Mouse (Mus musculus) limb, embryonic 14.5 days (tissue): ENCODE results near the gene Pde1a. TPM values are rescaled to one million over a fixed set of nuclear protein-coding genes. Genes with fewer than 3 reads are reported as not detected.

ENCODE experiments used
- ATAC-seq: fragments of 200-750 bp; cut with Nextera tagmentation; 2 replicates; pipeline ENCODE4 v1.8.0; 2017; ENCODE audit warnings: low read depth, moderate number of reproducible peaks, moderate TSS enrichment; ENCODE audit not compliant: low FRiP score
- DNase-seq: peaks from one replicate; pipeline ENCODE4 v3.0.0-alpha.2; 2015; ENCODE audit warnings: low spot score
- H3K27ac ChIP-seq: fragments of 300-500 bp; sonication (generic); replicated peaks from 2 replicates; pipeline ENCODE4 v1.5.1; 2014; ENCODE audit warnings: low read depth, mild to moderate bottlenecking, low read length, moderate library complexity, mixed read lengths
- H3K27me3 ChIP-seq: fragments of 300-500 bp; sonication (generic); 2 replicates; pipeline ENCODE4 v1.6.1; 2014; ENCODE audit warnings: low read length, mixed read lengths; ENCODE audit not compliant: control insufficient read depth, insufficient read depth
- H3K36me3 ChIP-seq: fragments of 300-500 bp; sonication (generic); 2 replicates; pipeline ENCODE4 v1.6.1; 2014; ENCODE audit warnings: mild to moderate bottlenecking, low read length, moderate library complexity, mixed read lengths; ENCODE audit not compliant: control insufficient read depth, insufficient read depth
- H3K4me1 ChIP-seq: fragments of 300-500 bp; sonication (generic); 2 replicates; pipeline ENCODE4 v1.6.1; 2014; ENCODE audit warnings: antibody characterized with exemption, low read length, mixed read lengths; ENCODE audit not compliant: control insufficient read depth, insufficient read depth
- H3K4me2 ChIP-seq: fragments of 300-500 bp; sonication (generic); replicated peaks from 2 replicates; pipeline ENCODE4 v1.6.1; 2014; ENCODE audit warnings: low read depth, mild to moderate bottlenecking, low read length, moderate library complexity; ENCODE audit not compliant: severe bottlenecking
- H3K4me3 ChIP-seq: fragments of 300-500 bp; sonication (generic); replicated peaks from 2 replicates; pipeline ENCODE4 v1.5.1; 2014; ENCODE audit warnings: low read length
- H3K9ac ChIP-seq: fragments of 300-500 bp; sonication (generic); 2 replicates; pipeline ENCODE4 v1.6.1; 2014; ENCODE audit warnings: mild to moderate bottlenecking, low read depth, low read length, moderate library complexity; ENCODE audit not compliant: severe bottlenecking
- H3K9me3 ChIP-seq: fragments of 300-500 bp; sonication (generic); 2 replicates; pipeline ENCODE4 v1.6.1; 2016; ENCODE audit warnings: low read length; ENCODE audit not compliant: control insufficient read depth
- POLR2A ChIP-seq: fragments of 200-500 bp; IDR thresholded peaks from 2 replicates; pipeline ENCODE4 v1.8.0; 2012; ENCODE audit warnings: inconsistent platforms, mild to moderate bottlenecking, moderate library complexity, borderline replicate concordance; ENCODE audit not compliant: insufficient read depth, insufficient read length; ENCODE audit errors: extremely low read depth
- WGBS: fragments of 180-500 bp; shearing (Covaris S2); extraction: QIAGEN DNeasy Blood & Tissue Kit; methylation state at CpG from one replicate; pipeline ENCODE4 v1.1.7; 2014; 5-methylcytosine and 5-hydroxymethylcytosine counted together
- polyA plus RNA-seq, 2 experiments: library from polyadenylated mRNA; depleted of rRNA in 1 of 2; stranded (reverse) in 1 of 2; unstranded in 1 of 2; fragments of >200 nt; fragmentation: Nextera tagmentation in 1 of 2; extraction: Ambion mirVana in 1 of 2; gene quantifications; 2 replicates each; pipeline versions ENCODE4 v1.2.1 to v1.2.3; 2012 to 2014

The Pde1a gene
- polyA plus RNA-seq, 2 experiments: 3.0 to 5.6 TPM

GRCm38 (mm10) chr2:79975947-79976346 is 153.3 kb downstream of the Pde1a start:
- DNase-seq (no peak), ATAC-seq (no peak)
- H3K27ac ChIP-seq: no peak overlapping the region
- H3K27me3 ChIP-seq: no peaks in the 10 kb centered on the region
- H3K4me2 ChIP-seq: no peak overlapping the region
- no peak overlapping the region for H3K9ac ChIP-seq
- no peaks in the 10 kb centered on the region for H3K4me1 ChIP-seq
- no peak for TF ChIP-seq POLR2A
- no peak overlapping the region for H3K4me3 ChIP-seq
- H3K36me3 ChIP-seq: no peaks in the 10 kb centered on the region
- H3K9me3 ChIP-seq: no peaks in the 10 kb centered on the region

- no peak overlapping the region for H3K4me3 ChIP-seq
- H3K9me3 ChIP-seq: no peaks in the 10 kb centered on the region
- no peaks in the 10 kb centered on the region for H3K4me1 ChIP-seq
- no peak for DNase-seq
- no peak overlapping the region for H3K27ac ChIP-seq
- H3K27me3 ChIP-seq: no peaks in the 10 kb centered on the region
- TF ChIP-seq POLR2A: no peak
- H3K36me3 ChIP-seq: no peaks in the 10 kb centered on the region
- H3K4me2 ChIP-seq: no peak overlapping the region
- H3K9ac ChIP-seq: no peak overlapping the region
- ATAC-seq: no peak
Observed at GRCm38 (mm10) chr2:79972271-79972670, 157.0 kb downstream of the Pde1a start.

DNA sequence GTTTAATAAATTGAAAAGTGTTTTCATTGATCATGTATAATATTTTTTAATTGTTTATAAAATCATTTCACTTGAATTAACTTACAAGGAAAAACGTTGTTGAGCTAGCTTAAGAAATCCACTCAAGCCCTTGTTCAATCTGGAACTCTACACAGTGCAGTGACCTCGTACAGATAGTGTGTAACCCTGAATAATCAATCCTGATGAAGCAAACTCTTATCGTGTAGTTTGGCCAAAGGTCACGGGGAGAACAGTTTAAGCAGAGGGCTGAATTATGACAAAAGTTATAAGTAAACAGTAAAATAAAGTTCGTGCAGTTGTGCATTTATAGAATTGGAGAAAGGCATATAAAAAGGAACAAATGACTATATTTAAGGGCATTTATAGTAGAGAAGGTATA is 159.7 kb downstream of the Pde1a start:
- Histone ChIP-seq H3K27ac (no peak overlapping the region), H3K4me2 (no peak overlapping the region), H3K4me1 (no peaks in the 10 kb centered on the region), H3K4me3 (no peak overlapping the region), H3K27me3 (no peaks in the 10 kb centered on the region), H3K9ac (no peak overlapping the region), H3K9me3 (no peaks in the 10 kb centered on the region), H3K36me3 (no peaks in the 10 kb centered on the region)
- 67% methylated on average over 5 of the region's 5 CpGs for WGBS
- no peak for TF ChIP-seq POLR2A
- no peak for DNase-seq
- no peak for ATAC-seq

DNA sequence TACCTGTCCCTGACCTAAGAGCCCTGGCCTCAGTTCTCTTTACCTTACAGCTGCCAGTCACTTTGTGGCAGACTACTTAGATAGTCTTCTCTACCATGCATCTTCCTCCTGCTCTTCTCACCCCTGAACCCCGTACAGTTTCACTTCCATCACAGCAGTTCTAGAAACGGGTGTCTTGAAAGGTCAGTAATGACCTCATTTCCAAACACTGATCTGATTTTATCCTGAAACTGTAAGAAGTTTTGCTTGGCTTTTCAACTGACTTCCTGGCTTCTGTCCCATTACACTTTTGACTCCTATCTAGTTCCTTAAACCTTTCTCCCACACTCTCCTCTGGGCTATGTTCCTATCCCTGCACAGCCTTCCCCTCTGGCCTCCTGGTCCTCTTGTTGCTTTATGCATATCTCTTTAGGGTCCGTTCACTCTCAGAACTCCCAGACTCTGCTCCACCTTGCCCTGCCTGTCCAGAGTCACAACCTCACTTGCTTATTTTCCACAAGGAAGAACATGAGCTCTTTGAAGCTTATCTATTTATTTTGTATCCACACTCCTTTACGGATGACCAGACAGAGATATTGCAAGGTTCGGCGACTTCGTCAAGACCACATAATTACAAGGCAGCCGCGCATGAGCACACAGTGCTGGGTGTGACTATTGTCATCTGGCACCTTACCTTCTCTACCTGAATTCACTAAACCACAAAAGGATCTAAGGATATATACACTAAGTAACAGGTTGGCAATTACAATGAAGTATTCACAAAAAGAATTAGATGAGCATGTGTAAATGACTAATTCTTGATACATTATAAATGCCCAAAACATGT is 162.4 kb downstream of the Pde1a start:
- no peak for DNase-seq
- Histone ChIP-seq H3K4me1 (no peaks in the 10 kb centered on the region), H3K9ac (no peak overlapping the region), H3K4me2 (no peak overlapping the region), H3K27ac (no peak overlapping the region), H3K36me3 (no peaks in the 10 kb centered on the region), H3K4me3 (no peak overlapping the region), H3K27me3 (no peaks in the 10 kb centered on the region), H3K9me3 (no peaks in the 10 kb centered on the region)
- whole genome bisulfite sequencing: 89% methylated on average over 9 of the region's 9 CpGs
- no peak for ATAC-seq
- TF ChIP-seq POLR2A: no peak

GRCm38 (mm10) chr2:79966086-79966485 is 163.2 kb downstream of the Pde1a start:
- 81% methylated on average over 1 of the region's 1 CpGs for WGBS
- no peaks in the 10 kb centered on the region for H3K9me3 ChIP-seq
- ATAC-seq (no peak), DNase-seq (no peak)
- no peaks in the 10 kb centered on the region for H3K36me3 ChIP-seq
- no peak overlapping the region for H3K4me3 ChIP-seq
- H3K4me2 ChIP-seq: no peak overlapping the region
- H3K27me3 ChIP-seq: no peaks in the 10 kb centered on the region
- H3K4me1 ChIP-seq: no peaks in the 10 kb centered on the region
- TF ChIP-seq POLR2A: no peak
- H3K27ac ChIP-seq: no peak overlapping the region
- no peak overlapping the region for H3K9ac ChIP-seq
